Mouse (Mus musculus) lung, adult 18-20 months (tissue): ENCODE measurements at regions not wholly inside any gene's neighbourhood (a gene's known extent, or its start where the extent isn't known, plus 50 kb on each side); places are given as distances from the start of the nearest gene placed in this dataset.

Experiments
- DNase-seq, 2 experiments: peaks; one replicate each; pipeline ENCODE4 v3.0.0; 2022; ENCODE audit warnings: mixed read lengths in 2 of 2

GRCm38 (mm10) chr2:170675731-170676130, 55.9 kb upstream of the Dok5 start:
- DNase-seq: no peak

GRCm38 (mm10) chr2:170673683-170674082, 57.9 kb upstream of the Dok5 start:
- no peak for DNase-seq

GRCm38 (mm10) chr2:170672789-170673188, 58.8 kb upstream of the Dok5 start:
- no peak for DNase-seq

GRCm38 (mm10) chr2:170668960-170669359, 62.6 kb upstream of the Dok5 start:
- no peak for DNase-seq

GRCm38 (mm10) chr2:170668497-170668896, 63.1 kb upstream of the Dok5 start:
- no peak for DNase-seq

GRCm38 (mm10) chr2:170662069-170662980, 60.5 kb upstream of the 4930470P17Rik start:
- DNase-seq: no peak

GRCm38 (mm10) chr2:170659291-170659690, 57.5 kb upstream of the 4930470P17Rik start:
- DNase-seq: no peak

- no peak for DNase-seq
Observed at GRCm38 (mm10) chr2:170658520-170658919, 56.7 kb upstream of the 4930470P17Rik start.

GRCm38 (mm10) chr2:170657821-170658221, 56.0 kb upstream of the 4930470P17Rik start:
- DNase-seq: no peak

- peak in 1 of 2 experiments; percentile 2 for DNase-seq
Observed at GRCm38 (mm10) chr2:170652128-170652527, 50.3 kb upstream of the 4930470P17Rik start.
